Mouse (Mus musculus): ENCODE results near the gene Mcrip2.
A peak's percentile ranks its signal among the peaks of the same experiment; 100 is the strongest.

The Mcrip2 gene

DNA sequence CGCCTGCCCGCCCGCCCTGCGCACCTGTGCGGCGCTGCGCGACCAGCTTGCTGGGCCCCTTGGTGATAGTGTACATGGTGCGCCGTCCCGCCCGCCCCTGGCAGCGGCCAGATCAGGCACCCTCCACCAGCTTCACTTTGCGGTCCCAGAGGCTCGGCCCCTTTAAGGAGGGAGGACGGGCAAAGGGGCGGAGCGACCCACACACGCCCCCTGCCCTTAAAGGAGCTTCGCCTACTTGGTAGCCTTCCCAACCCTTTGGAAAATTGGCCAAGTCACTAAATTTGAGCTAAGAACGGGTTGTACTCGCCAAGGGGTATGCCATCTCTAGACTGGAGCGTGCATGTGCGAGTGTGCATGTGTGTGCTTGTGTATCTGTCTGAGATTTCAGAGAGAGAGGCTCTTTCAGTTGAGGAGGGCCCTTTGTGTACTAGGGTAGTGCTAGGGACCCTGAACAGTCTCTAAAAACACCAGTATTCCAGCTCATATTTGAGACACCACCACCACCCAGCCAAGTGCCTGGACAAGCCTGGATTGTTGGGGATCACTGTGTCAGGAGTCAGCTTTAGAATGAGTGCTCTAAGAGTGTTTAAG is at the start of gene Mcrip2:
Gene Mcrip2 (minus strand): TSS at position 164 of the 591 bp plus-strand sequence.
- peak; percentile 81 for DNase-seq (ENCODE audit: low read depth)

DNA sequence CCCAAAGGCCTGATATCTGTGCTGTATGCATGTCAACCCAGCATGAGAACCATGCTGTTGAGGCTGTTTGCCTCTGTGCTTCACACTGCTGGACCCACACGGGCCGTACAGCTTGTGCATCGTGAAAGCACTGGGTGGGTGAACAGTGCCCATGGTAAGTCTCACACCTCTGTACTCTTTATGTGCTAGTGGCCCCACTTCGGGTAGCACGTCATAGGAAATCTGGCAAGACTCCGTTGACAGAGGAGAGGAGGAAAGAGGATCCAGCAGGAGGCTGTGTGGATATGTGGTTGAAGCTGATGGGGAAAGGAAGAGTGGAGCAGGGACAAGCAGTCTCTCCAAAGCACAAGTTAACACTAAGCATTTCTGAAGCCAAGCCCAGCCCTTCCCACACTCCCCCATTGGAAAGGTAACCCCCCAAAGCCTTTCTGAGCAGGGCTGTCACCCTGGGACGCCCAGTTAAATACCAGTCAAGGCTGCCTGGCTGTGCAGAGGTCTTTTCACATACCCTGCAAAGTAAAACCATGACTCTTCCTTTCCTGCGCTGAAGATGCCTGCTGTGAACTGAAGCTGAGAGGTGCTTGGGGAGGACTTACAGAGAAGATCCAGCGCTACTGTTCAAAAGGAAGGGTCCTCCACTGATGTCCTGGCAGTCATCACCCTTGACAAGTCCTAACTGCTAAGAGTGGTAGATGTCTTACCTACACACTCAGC is 49.6 kb upstream of the Mcrip2 start:
- DNase-seq (ENCODE audit: low read depth): no peak

DNA sequence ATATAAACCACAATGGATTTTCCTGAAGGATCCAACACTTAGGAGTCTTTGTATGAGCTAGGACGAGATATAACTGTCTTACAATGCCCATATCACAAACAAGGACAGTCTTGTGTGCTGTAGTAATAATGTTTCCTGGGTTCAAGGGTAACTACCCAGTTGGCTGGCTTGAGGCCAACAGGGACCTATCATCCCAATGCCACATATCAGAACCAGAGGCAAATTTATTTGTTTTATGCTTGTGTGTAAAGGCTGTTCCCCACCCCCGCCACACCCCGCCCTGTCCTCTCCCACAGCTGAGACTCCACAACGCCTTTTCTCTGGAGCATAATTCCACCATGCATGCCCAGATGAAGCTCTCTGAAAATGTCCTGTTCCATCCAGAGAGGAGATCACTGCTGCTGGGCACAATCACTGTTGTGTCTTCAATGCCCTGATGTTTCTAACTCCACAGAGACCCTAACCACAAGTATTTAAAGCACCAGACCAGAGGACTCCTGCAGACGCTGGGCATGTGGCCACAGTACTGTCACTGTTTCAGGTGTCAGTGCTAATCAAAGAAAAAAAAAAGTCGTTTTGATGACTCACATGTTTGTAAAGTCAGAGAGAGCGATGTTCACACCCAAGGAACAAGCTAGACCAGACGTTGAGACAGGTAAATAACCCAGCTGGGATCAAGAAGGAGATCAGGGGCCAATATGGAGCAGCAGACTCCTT is 48.5 kb upstream of the Mcrip2 start:
- no peak for DNase-seq (ENCODE audit: low read depth)

DNA sequence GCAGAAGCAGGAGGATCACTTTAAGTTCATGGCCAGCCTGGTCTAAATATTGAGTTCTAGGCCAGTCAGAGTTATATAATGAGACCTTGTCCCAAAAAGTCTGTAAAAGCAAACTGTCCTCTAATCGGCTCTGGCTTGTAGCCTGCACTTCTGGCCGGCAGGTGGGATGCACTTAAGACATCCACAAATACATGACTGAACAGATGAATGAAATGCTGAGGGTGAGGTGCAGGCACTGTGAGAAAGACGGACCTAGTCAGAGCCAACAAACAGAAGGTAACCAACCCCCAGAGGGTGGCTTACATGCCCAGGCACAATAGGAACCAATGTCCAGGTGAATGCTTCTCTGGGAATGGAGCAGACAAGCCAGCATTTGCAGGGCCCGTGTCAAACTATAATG is 45.7 kb upstream of the Mcrip2 start:
- DNase-seq (ENCODE audit: low read depth): no peak

DNA sequence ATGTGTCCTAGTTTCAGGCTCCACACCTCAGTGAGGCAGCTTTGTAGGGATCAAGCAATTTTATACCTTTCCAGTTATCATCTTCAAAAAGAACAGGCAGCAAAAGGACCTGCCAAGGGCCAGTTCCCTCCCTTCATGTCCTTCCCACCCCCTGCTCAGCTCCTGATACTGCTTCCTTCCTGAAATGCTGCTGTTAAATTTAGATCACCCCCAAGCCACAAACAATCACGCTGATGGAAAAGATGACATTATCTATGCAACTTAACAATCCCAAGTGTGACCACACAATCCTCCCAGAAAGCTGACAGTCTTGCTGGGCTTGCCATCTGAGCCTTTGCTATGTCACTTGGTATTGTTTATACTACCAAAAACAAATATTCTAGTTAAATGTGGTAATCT is 45.3 kb upstream of the Mcrip2 start:
- no peak for DNase-seq (ENCODE audit: low read depth)

DNA sequence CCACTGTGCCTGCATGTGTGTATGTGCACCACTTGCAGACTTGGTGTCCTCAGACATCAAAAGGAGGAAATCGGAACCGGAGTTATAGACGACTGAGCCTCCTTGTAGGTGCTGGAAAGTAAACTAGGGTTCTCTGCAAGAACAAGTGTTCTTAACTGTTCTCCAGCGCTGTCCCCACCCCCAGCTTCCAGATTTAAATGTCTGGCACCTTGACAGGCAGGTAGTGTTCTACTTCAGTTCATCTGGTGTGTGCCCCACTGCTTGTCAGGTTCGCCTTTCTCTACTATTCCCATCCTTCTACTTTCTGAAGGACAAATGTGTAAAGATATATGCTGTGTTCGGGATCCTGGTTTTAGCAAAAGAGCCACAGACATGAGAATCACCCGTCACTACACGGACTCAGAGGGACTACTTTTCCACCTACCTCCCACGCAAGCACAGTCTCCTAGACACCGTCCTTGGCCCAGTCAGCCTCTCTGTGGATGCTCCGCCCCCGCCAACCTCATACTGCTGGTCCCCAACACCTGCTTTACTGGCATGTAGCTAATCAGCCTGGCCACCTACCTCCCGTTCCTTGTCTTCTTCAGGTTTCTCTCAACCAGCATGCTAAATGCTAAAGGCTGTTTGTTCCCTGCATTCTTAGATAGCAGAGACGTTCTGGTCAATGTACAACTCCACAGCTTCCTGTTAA is 44.8 kb upstream of the Mcrip2 start:
- no peak for DNase-seq (ENCODE audit: low read depth)

DNA sequence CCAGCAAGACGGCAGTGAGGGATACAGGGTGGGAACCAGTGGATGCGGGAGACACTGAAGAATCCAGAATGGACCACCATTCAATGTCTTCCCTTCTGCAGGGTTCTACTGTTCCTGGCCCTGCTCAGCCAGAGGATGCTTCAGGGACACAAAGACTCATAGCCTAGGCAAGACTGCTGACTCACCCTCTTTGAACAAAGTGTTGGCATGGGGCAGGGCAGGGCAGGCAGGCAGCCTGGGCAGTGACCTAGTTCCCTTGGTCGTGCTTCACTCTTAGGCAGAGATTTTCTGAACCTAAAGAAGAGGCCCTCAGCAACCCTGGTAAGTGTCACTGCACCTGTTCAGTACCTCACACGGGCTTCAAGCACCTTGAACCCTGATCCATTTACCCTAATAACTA is 43.3 kb upstream of the Mcrip2 start:
- no peak for DNase-seq (ENCODE audit: low read depth)

DNA sequence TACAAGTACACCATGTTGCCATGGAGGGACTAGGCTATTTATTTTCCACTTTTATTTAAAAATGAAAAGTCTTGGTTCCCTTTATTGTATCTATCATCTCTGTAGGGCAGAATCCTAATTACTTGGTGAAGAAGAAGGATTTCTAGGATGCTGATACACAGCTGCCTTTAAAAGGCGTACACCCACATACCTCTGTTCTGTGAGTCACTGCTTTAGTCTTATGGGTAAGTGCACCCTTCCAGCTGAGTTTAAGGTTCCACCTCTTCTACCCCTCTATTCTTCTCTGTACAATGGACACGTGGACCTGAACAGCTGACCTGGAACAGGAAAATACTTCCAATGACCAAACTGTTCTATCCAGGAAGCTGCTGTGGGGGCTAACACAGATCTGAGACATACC is 39.1 kb upstream of the Mcrip2 start:
- DNase-seq (ENCODE audit: low read depth): no peak

DNA sequence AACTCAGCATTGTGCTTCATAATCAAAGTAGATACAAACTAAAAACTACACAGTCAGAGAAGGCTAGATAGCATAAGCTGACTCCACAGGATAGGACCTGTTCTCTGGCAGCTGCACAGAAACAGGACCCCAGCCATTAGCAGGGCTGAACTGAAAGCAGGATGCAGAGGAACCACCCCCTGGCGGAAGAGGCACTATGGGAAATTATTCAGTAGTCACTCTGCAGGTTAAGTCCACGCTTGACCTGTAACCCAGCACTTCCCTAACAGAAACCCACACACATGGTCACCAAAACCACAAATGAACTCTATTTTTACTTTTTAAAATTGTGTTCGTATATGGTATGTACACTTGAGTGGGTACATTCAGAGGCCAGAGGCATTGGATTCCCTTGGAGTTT is 34.5 kb upstream of the Mcrip2 start:
- DNase-seq (ENCODE audit: low read depth): no peak

DNA sequence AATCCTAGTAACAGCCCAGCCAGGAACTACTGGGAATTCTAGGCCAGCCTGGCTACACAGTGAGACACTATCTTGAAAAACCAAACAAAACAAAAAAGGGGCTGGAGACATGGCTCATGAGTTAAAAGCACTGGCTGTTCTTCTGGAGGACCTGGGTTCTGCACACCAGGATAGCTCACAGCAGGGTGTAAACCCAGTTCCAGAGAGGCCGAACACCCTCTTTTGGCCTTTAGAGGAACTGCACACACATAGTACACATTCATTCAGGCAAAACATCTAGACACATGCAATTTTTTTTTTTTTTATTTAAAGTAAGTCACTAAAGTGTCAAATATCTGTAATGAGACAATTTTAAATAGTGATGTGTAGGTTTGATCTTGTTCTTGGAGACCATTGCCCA is 31.6 kb upstream of the Mcrip2 start:
- no peak for DNase-seq (ENCODE audit: low read depth)

DNA sequence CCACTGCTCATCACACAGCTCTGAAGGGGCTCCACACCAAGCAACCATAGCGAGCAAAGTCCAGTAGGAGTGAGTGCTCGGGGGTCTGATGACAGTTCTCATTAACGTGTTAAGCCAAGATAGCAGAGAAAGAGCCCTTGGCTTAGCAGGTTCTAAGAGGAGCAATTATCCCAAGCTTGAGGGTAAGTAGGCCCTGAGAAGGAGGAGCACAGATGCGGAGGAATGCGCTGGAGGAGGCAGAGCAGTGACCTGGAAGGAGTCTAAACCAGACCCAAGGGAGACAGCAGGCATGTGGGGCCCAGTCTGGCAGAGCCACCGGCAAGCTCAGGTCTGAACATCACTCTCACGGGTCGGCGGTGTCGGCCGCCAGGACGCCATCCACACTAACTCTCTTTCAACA is 27.3 kb upstream of the Mcrip2 start:
- DNase-seq (ENCODE audit: low read depth): no peak

DNA sequence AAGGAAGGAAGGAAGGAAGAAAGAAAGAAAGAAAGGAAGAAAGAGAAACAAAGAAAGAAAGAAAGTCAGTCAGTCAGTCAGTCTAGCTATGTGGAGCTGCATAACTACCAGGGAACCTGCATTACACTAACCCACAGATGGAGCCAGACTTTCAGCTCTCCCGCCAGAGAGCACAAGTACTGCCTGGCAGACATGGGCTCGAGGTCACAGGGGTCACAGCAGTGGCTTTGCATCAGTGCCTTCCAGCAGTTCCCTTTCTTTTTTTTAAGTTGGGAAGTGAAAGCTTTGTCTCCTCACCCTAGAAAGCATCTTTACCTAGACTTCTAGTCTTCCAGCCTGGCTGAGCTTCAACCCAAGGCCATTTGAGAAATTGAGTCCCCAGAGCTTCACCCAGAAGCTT is 26.9 kb upstream of the Mcrip2 start:
- DNase-seq (ENCODE audit: low read depth): no peak

DNA sequence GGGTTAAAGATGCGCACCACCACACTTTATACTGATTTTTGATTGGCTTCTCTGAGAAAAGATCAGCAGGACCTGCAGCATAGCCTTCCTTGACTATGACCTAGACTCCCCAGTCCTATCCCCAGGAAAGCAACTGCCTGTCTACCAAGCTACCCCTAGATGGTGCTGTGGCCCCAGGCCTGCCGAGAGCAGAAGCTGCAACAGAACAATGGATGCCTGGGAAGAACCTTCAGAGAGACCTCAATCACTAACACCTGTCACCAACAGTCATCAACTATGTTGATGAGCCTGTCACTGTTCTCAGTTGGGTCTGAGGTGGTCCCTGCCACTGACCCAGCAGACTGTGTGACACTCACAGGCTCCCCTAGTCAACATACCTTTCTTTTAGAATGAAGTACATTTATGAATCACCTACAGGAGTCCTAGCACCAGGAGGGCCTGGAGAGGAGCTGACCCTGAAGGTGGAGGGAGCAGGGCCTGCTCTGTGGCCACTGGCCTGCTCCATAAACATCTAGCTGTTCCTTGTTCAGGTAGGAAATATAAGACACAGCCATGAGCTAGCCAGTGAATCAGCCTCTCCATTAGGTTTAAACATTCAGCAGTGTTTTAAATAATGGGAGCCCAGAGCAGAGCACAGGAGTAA is 25.5 kb upstream of the Mcrip2 start:
- peak; percentile 77 for DNase-seq (ENCODE audit: low read depth)

DNA sequence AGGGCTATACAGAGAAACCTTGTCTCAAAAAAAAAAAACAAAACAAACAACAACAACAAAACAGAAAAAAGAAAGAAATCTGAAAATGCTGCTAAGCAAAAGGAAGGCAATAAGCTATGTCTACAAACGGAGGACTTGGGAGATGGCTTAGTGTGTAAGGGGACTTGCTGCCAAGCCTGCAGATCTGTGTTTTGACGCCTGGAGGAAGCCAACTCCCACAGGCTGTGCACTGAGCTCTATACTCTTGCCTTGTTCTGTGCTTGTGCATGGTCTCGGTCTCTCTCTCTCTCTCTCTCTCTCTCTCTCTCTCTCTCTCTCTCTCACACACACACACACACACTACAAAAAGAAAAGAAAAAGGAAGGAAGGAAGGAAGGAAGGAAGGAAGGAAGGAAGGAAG is 20.3 kb upstream of the Mcrip2 start:
- no peak for DNase-seq (ENCODE audit: low read depth)

DNA sequence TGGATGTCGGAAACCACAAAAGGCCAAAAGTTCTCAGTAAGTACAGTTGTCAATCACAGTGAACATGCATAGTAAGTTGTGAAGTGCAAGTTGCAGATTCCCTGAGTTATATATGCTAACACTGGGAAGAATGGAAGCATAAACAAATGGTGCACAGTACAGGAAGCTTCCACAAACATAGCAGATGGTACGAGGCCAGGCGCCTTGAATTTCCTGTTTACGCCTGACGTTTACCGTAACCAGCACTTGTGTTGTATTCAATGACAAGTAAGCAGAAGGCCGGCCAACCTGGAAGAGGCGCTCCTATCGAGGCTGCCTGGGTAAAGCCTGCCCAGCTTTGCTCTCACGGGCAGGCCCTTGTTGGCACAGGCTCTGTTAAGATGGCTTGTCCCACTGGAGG is 18.9 kb upstream of the Mcrip2 start:
- peak; percentile 43 for DNase-seq (ENCODE audit: low read depth)

DNA sequence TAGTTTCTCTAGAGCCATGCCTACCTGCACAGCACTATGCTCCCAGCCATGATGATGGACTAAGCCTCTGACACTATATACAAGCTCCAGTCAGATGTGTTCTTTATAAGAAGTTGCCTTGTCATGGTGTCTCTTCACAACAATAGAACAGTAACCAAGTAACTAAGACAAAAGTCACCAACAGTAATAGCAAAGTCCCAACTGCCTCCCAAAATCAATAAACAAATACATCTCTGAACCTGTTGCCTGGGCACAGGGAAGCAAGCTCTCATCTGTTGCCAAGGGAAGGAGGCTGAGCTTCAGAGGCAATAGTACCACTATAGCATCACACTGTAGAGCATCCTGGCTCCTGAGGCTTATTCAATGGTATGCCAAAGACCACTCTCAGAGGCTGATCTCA is 18.2 kb upstream of the Mcrip2 start:
- no peak for DNase-seq (ENCODE audit: low read depth)

DNA sequence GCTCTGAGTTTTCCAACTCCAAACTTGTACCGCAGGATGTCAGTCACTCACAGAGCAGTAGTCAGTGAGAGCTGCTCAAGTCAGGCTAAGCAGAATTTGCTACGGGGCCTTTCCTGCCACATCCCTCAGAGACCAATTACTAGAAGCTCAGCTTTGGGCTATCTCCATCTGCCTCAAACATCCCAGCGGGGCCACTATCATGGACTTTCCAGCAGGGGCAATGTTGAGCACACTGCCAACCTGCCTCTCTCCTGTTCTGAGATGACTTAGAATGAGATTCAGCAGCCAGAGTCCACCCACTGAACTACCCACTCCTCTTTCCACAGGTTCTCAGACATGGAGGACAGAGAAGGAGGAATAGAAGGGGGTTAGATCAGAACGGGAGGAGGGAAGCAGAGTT is 17.1 kb upstream of the Mcrip2 start:
- peak; percentile 61 for DNase-seq (ENCODE audit: low read depth)

DNA sequence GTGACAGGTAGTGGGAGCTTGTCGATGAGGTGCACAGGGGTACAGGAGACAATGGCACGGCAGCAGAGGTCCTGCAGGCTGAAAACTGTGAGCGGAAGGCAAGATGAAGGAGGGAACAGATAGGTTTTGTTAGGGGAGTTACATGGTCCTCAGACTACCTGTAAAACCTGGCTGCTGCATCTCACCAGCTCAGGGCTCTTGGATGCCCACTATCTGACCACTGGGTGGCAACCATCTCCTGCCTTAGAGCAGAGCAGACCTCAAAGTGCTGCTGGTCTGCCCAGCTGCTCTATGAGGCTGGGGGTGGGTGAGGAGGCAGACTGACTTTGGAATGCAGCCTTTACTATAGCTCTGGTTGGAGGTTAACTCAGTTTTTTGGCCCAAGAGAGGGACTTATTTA is 15.3 kb upstream of the Mcrip2 start:
- no peak for DNase-seq (ENCODE audit: low read depth)

DNA sequence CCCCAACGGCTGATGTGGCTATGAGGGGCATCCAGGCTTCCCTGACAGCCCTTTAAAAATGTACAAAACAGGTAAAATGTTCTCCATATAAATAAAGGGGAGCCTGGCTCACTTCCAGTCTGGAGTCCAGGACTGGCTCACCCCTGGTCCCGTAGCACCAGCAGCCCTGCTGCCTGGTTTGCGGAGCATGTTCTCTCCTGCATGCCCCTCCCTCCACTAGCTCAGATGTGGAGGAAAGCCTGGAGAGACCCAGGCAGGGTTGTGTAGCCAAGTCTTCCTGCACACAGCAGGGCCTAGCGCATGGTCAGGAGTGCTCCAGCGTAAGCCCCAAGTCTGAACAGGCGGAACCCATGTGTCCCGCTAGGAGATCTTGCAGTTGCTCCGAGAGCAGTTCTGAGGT is 14.7 kb upstream of the Mcrip2 start:
- no peak for DNase-seq (ENCODE audit: low read depth)

DNA sequence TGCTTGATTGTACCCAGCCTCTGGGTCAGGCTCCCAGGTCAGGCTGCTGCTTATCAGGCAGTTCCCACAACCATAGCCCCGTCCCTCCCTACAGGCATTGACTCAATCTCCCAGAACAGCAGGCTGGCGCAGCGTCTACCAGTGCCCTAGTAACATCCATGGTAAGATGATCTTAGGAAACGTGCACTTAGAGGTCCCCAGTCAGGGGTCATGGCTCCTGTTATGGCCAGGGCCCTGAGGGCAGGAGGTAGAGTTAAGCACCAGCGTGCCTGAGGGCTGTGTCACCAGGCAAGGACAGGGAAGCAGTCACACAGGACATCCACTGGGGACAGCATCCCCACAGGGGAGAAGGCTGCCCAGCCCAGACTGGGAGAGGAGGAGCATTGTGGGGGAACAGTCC is 13.7 kb upstream of the Mcrip2 start:
- DNase-seq (ENCODE audit: low read depth): no peak

DNA sequence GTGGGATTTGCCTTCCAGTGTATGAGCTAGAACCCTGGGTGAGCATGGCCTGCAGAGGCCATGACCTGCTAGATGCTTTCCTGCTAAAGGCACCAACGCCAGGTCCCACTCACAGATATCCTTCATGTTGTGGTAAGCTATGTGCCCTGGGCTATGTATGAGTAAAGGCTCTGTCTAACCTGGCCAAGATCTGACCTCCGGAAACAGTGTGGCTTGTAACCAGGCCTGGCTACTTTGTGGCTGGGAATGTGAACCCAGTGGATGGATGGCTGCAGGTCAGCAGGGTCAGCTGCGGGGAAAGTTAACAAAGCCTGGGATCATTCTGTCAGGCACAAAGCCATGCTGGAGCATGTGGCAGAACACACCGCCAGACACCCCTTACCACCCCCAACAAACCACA is 13.1 kb upstream of the Mcrip2 start:
- DNase-seq (ENCODE audit: low read depth): no peak

DNA sequence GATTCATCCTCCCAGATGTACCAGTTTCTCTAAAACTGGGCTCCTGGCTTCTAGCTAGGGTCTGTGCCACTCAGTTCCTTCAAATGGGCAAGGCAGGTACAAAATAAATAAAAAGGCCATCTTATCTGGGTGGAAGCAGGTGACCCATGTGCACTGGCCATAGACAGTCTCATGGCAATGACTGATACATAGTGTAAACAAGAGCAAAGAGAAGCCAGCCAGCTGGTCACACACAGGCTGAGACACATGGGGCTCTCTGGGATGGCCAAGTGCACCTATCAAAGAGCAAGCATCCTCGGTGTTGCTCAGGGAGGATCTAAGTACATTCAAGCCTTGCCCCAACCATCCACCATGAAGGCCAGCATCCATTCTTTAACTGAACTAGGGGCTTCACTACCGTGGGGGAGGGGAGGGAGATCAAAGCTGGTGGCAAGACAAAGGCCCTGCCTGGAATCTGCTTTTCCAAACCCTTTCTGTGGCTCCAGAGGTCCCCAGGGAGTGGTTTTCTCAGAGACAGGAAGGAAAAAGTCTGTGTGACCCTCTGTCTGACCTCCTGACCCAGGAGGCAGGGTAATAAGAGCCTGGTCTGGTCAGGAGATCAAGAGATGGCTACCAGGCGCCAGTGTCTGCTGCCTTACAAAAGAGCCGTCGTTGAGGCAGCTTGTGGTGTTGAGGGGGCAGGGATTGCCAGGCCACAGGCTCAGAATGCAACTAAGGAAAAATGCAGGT is 12.5 kb upstream of the Mcrip2 start:
- no peak for DNase-seq (ENCODE audit: low read depth)
